Mouse (Mus musculus) liver, embryonic 14.5 days (tissue): ENCODE measurements around the gene Fuca1.

ENCODE experiments used
- CTCF ChIP-seq: IDR thresholded peaks from 2 replicates; pipeline ENCODE4 v1.5.1; 2016; ENCODE audit warnings: antibody characterized with exemption, low read depth, control low read depth
- EP300 ChIP-seq: IDR thresholded peaks from 2 replicates; pipeline ENCODE4 v1.6.1; 2016; ENCODE audit warnings: antibody characterized with exemption, low read depth

GRCm38 (mm10) chr4:135960717-135961116 lies 40.2 kb downstream of the Fuca1 start:
- peak; percentile 99 for TF ChIP-seq CTCF
- no peak for TF ChIP-seq EP300
